Mouse (Mus musculus) MEL (cell line): ENCODE measurements around the gene Prx.

Experiments used
- BHLHE40 ChIP-seq: IDR thresholded peaks from 2 replicates; pipeline ENCODE4 v1.6.1; 2012; ENCODE audit warnings: low read depth, mild to moderate bottlenecking, inconsistent platforms, low read length, improper control_type of control experiment, borderline replicate concordance
- CTCF ChIP-seq, 3 experiments: IDR thresholded peaks in 2 of 3; conservative IDR thresholded peaks in 1 of 3; 2 replicates each; pipeline ENCODE4 v1.5.1; 2011 to 2012; ENCODE audit warnings: low read length in 3 of 3, low read depth in 2 of 3, mild to moderate bottlenecking in 2 of 3, improper control_type of control experiment in 1 of 3, inconsistent platforms in 1 of 3, mixed read lengths in 1 of 3, moderate library complexity in 1 of 3; ENCODE audit not compliant: control insufficient read depth in 1 of 3, insufficient read depth in 1 of 3, poor library complexity in 1 of 3, severe bottlenecking in 1 of 3
- GATA1 ChIP-seq: IDR thresholded peaks from 2 replicates; pipeline ENCODE4 v1.6.1; 2011; ENCODE audit warnings: low read depth, low read length, improper control_type of control experiment
- MYB ChIP-seq: IDR thresholded peaks from 2 replicates; pipeline ENCODE4 v1.6.1; 2011; ENCODE audit warnings: mild to moderate bottlenecking, low read depth, low read length, improper control_type of control experiment
- POLR2AphosphoS2 ChIP-seq: IDR thresholded peaks from 2 replicates; pipeline ENCODE4 v1.6.1; 2011; ENCODE audit warnings: low read length, improper control_type of control experiment
- SIN3A ChIP-seq: IDR thresholded peaks from 2 replicates; pipeline ENCODE4 v1.6.1; 2012; ENCODE audit warnings: low read length, improper control_type of control experiment, inconsistent platforms

DNA sequence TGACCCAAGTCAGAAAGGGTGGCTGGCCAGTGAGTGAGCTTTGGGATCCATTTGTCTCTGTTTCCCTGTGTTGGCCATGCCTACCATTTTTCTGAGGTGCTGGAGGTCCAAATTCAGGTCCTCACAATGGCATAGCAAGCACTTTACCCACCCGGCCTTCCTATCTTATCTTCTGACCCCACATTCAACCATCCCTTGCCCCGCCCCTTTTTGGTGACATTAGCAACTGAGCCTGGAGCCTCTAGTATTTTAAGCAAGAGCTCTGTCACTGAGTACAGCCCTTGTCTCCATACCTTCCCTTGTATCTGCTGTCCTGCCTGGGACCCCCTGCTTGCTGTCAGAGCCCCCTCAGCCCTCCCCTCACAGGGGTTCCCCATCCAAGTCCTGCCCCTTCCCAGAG is 36.3 kb downstream of the Prx start:
- TF ChIP-seq GATA1: peak; percentile 52; the same call in 1 of the 2 replicates
- no peak for TF ChIP-seq CTCF (IDR thresholded peaks at IDR 0.05 in 2 of 3, conservative IDR thresholded peaks at IDR 0.05 in 1 of 3; ENCODE audit: control insufficient read depth in 1 of 3, insufficient read depth in 1 of 3, low read depth in 2 of 3, low read length in 3 of 3, poor library complexity in 1 of 3, severe bottlenecking in 1 of 3)
- 0 out of 2 replicates have a peak, but pooled peaks have one; percentile 25 for TF ChIP-seq SIN3A
- TF ChIP-seq BHLHE40: no peak
- no peak for TF ChIP-seq MYB
- TF ChIP-seq POLR2AphosphoS2: no peak
